Mouse (Mus musculus) CH12.LX (cell line): Measurements from ENCODE around the gene Cfap70. TPM values are rescaled to one million over a fixed set of nuclear protein-coding genes. Genes with fewer than 3 reads are reported as not detected.
A peak's percentile ranks its signal among the peaks of the same experiment; 100 is the strongest.

Experiments
- DNase-seq: peaks from one replicate; pipeline ENCODE4 v3.0.0-alpha.2; 2013; ENCODE audit errors: extremely low read depth
- H3K27ac ChIP-seq: 2 replicates; pipeline ENCODE4 v1.5.1; 2012; ENCODE audit warnings: low read depth, mild to moderate bottlenecking, control low read depth, moderate library complexity; ENCODE audit not compliant: insufficient read depth
- H3K27me3 ChIP-seq: replicated peaks from 2 replicates; pipeline ENCODE3; 2012; ENCODE audit warnings: inconsistent platforms
- H3K36me3 ChIP-seq, 2 experiments: replicated peaks in 1 of 2; 2 replicates each; pipeline versions ENCODE3 to v1.6.1; 2012; ENCODE audit warnings: inconsistent platforms in 1 of 2, low read length in 1 of 2, mild to moderate bottlenecking in 1 of 2, mixed read lengths in 1 of 2, moderate library complexity in 1 of 2; ENCODE audit not compliant: control insufficient read depth in 1 of 2, insufficient read depth in 1 of 2
- H3K4me1 ChIP-seq, 2 experiments: 2 replicates each; pipeline ENCODE4 v1.6.1; 2012; ENCODE audit warnings: inconsistent platforms in 1 of 2, moderate library complexity in 1 of 2; ENCODE audit not compliant: insufficient read depth in 2 of 2, control insufficient read depth in 1 of 2
- H3K4me2 ChIP-seq: 2 replicates; pipeline ENCODE4 v1.6.1; 2012; ENCODE audit warnings: low read depth, mild to moderate bottlenecking, control low read depth; ENCODE audit not compliant: poor library complexity, insufficient read depth, severe bottlenecking
- H3K4me3 ChIP-seq, 3 experiments: fragments of 150-350 bp in 1 of 3; sonication (generic) in 1 of 3; replicated peaks in 1 of 3; 2 replicates each; pipeline versions ENCODE3 to v1.5.1; 2011 to 2012; ENCODE audit warnings: low read depth in 2 of 3, low read length in 2 of 3, mild to moderate bottlenecking in 2 of 3, moderate library complexity in 2 of 3, control low read depth in 1 of 3, improper control_type of control experiment in 1 of 3, inconsistent platforms in 1 of 3, mixed read lengths in 1 of 3; ENCODE audit not compliant: poor library complexity in 1 of 3
- H3K79me2 ChIP-seq: replicated peaks from 2 replicates; pipeline ENCODE4 v1.6.1; 2012; ENCODE audit warnings: mild to moderate bottlenecking, moderate library complexity; ENCODE audit not compliant: control insufficient read depth, poor library complexity, insufficient read depth, severe bottlenecking; ENCODE audit errors: extremely low read depth
- H3K9ac ChIP-seq: 2 replicates; pipeline ENCODE4 v1.6.1; 2012; ENCODE audit warnings: low read depth, mild to moderate bottlenecking, control low read depth, moderate library complexity; ENCODE audit not compliant: insufficient read depth
- H3K9me3 ChIP-seq: replicated peaks from 2 replicates; pipeline ENCODE3; 2012; ENCODE audit warnings: low read length, inconsistent platforms, mixed read lengths
- BHLHE40 ChIP-seq: IDR thresholded peaks from 2 replicates; pipeline ENCODE4 v1.6.1; 2011; ENCODE audit warnings: mild to moderate bottlenecking, low read depth, low read length, improper control_type of control experiment
- CHD2 ChIP-seq: IDR thresholded peaks from 2 replicates; pipeline ENCODE4 v1.6.1; 2011; ENCODE audit warnings: low read length, improper control_type of control experiment
- CTCF ChIP-seq, 2 experiments: IDR thresholded peaks in 1 of 2; conservative IDR thresholded peaks in 1 of 2; 2 replicates each; pipeline ENCODE4 v1.5.1; 2011 to 2012; ENCODE audit warnings: low read depth in 2 of 2, low read length in 2 of 2, improper control_type of control experiment in 1 of 2, inconsistent platforms in 1 of 2, mild to moderate bottlenecking in 1 of 2, moderate library complexity in 1 of 2
- HCFC1 ChIP-seq: IDR thresholded peaks from 2 replicates; pipeline ENCODE4 v1.6.1; 2012; ENCODE audit warnings: low read depth, mild to moderate bottlenecking, inconsistent platforms, low read length, improper control_type of control experiment
- JUN ChIP-seq: IDR thresholded peaks from 2 replicates; pipeline ENCODE4 v1.6.1; 2011; ENCODE audit warnings: low read depth, mild to moderate bottlenecking, low read length, improper control_type of control experiment, moderate library complexity; ENCODE audit not compliant: insufficient read depth
- KAT2A ChIP-seq: IDR thresholded peaks from 2 replicates; pipeline ENCODE4 v1.6.1; 2012; ENCODE audit warnings: low read length, improper control_type of control experiment, inconsistent platforms; ENCODE audit not compliant: insufficient replicate concordance
- MAX ChIP-seq: IDR thresholded peaks from 2 replicates; pipeline ENCODE4 v1.6.1; 2011; ENCODE audit warnings: low read length, improper control_type of control experiment
- MEF2A ChIP-seq: IDR thresholded peaks from 2 replicates; pipeline ENCODE4 v1.6.1; 2014; ENCODE audit warnings: low read depth, mild to moderate bottlenecking, inconsistent platforms, low read length, improper control_type of control experiment, borderline replicate concordance
- MXI1 ChIP-seq: IDR thresholded peaks from 2 replicates; pipeline ENCODE4 v1.6.1; 2011; ENCODE audit warnings: mild to moderate bottlenecking, low read depth, low read length, improper control_type of control experiment
- MYC ChIP-seq: IDR thresholded peaks from 2 replicates; pipeline ENCODE4 v1.6.1; 2011; ENCODE audit warnings: low read depth, mild to moderate bottlenecking, improper control_type of control experiment, low read length
- NELFE ChIP-seq: IDR thresholded peaks from 2 replicates; pipeline ENCODE4 v1.6.1; 2011; ENCODE audit warnings: low read depth, low read length, improper control_type of control experiment
- NRF1 ChIP-seq: IDR thresholded peaks from 2 replicates; pipeline ENCODE4 v1.6.1; 2014; ENCODE audit warnings: low read depth, mild to moderate bottlenecking, inconsistent platforms, low read length, improper control_type of control experiment, moderate library complexity
- POLR2A ChIP-seq: IDR thresholded peaks from 2 replicates; pipeline ENCODE4 v1.6.1; 2011; ENCODE audit warnings: low read depth, mild to moderate bottlenecking, improper control_type of control experiment, low read length
- POLR2AphosphoS2 ChIP-seq: IDR thresholded peaks from 2 replicates; pipeline ENCODE4 v1.6.1; 2011; ENCODE audit warnings: low read depth, low read length, improper control_type of control experiment
- RAD21 ChIP-seq: IDR thresholded peaks from 2 replicates; pipeline ENCODE4 v1.6.1; 2011; ENCODE audit warnings: low read depth, mild to moderate bottlenecking, low read length, improper control_type of control experiment, moderate library complexity
- TBP ChIP-seq: conservative IDR thresholded peaks from 2 replicates; pipeline ENCODE4 v1.6.1; 2011; ENCODE audit warnings: low read depth, low read length, improper control_type of control experiment
- TCF12 ChIP-seq: IDR thresholded peaks from 2 replicates; pipeline ENCODE4 v1.6.1; 2014; ENCODE audit warnings: low read depth, mild to moderate bottlenecking, inconsistent platforms, low read length, improper control_type of control experiment
- USF1 ChIP-seq: IDR thresholded peaks from 2 replicates; pipeline ENCODE4 v1.6.1; 2014; ENCODE audit warnings: low read depth, mild to moderate bottlenecking, inconsistent platforms, low read length, improper control_type of control experiment
- ZKSCAN1 ChIP-seq: IDR thresholded peaks from 2 replicates; pipeline ENCODE4 v1.6.1; 2012; ENCODE audit warnings: low read depth, inconsistent platforms, low read length, improper control_type of control experiment, borderline replicate concordance
- ZMIZ1 ChIP-seq: IDR thresholded peaks from 2 replicates; pipeline ENCODE4 v1.6.1; 2012; ENCODE audit warnings: low read depth, mild to moderate bottlenecking, inconsistent platforms, low read length, improper control_type of control experiment
- ZNF384 ChIP-seq: IDR thresholded peaks from 2 replicates; pipeline ENCODE4 v1.6.1; 2012; ENCODE audit warnings: low read depth, low read length, improper control_type of control experiment, inconsistent platforms
- dilution Hi-C: fragments of 300-500 bp; cut with MboI; formaldehyde crosslinking; loops from 2 replicates; pipeline ENCODE4 v1.14.3; 2020; ENCODE audit warnings: low sequenced_read_pairs; ENCODE audit not compliant: extremely low pct_unique_long_range_greater_than_20kb, extremely low pct_ligation_motif_present
- in situ Hi-C: fragments of 300-500 bp; cut with MboI; formaldehyde crosslinking; loops from 3 replicates; pipeline ENCODE4 v1.14.3; 2019; ENCODE audit warnings: low sequenced_read_pairs, low pct_ligation_motif_present, low pct_unique_long_range_greater_than_20kb, mixed read lengths
- polyA plus RNA-seq: library from polyadenylated mRNA; unstranded; fragments of >175 nt; gene quantifications from 2 replicates; pipeline ENCODE4 v1.2.1, GENCODE M21; 2012; ENCODE audit warnings: low read depth; ENCODE audit not compliant: insufficient read length
- total RNA-seq, 2 experiments: library from RNA; depleted of rRNA; stranded (reverse); fragments of 300-350 nt in 1 of 2; fragments of >200 nt in 1 of 2; gene quantifications; 2 replicates each; pipeline ENCODE4 v1.2.3; 2012 to 2014

Gene Cfap70
- total and polyA plus RNA-seq, 3 experiments = 0.04 to 0.36 TPM; not detected in 1

DNA sequence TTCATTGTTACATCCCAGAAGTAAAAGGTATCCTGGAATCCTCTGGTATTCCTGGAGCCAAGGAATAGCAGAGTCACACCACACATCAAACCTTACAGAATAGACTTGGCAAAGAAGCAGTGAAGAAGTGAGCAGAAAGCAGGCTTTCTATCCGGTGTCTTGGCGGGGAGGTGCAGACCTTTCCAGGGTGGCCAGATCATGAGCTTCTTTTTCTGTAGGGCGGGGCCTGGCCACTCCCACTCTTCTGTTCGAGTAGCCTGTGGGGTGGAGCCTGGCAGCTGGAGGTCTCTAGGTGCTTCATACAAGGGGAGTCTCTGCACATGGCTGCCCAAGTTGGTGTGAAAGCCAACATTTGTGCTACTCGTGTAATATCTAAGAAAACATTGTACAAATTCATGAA lies 29.2 kb upstream of the Cfap70 start:
- no peak overlapping the region for H3K4me3 ChIP-seq
- TF ChIP-seq MXI1 (peak; percentile 46; the same call in 1 of the 2 replicates), ZNF384 (peak; percentile 70), MYC (no peak), KAT2A (no peak), CHD2 (no peak), POLR2A (0 out of 2 replicates have a peak, but pooled peaks have one; percentile 27), RAD21 (no peak), TCF12 (0 out of 2 replicates have a peak, but pooled peaks have one; percentile 26), NRF1 (no peak)
- peaks cover 24% of the 10 kb centered on the region for H3K79me2 ChIP-seq
- no peak overlapping the region for H3K9ac ChIP-seq
- H3K27me3 ChIP-seq = no peaks in the 10 kb centered on the region
- peaks cover 6 to 38% of the 10 kb centered on the region in 2 experiments; a peak in 3 of 4 replicates for H3K4me1 ChIP-seq
- H3K9me3 ChIP-seq = no peaks in the 10 kb centered on the region
- in situ Hi-C loops = no loop called here
- H3K36me3 ChIP-seq = peaks cover 13 to 40% of the 10 kb centered on the region in 2 experiments
- H3K4me2 ChIP-seq = no peak overlapping the region
- peak; percentile 58 for DNase-seq
- dilution Hi-C loops = no loop called here
- no peak overlapping the region for H3K27ac ChIP-seq

DNA sequence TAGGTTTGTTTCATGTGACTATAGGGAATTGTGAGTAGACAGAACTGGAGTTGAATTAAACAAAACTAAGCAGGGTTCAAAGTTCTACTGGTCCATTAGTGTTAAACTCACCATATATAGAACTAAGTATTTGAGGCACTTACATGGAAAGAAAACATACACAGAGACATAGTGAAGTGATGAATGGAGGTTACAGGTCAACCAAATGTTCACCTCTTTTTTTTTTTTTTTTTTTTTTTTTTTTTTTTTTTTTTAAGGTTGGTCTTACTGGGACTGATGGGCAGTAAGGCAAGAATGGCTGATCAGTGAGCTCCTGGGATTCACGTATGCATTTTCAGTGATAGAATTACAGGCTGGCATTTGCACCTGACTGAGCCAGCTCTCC lies 28.2 kb upstream of the Cfap70 start:
- Histone ChIP-seq H3K9ac (no peak overlapping the region), H3K36me3 (peaks cover 15 to 46% of the 10 kb centered on the region in 2 experiments), H3K4me3 (peak overlapping the region; percentile 81 to 97 (median 87)), H3K27ac (no peak overlapping the region), H3K4me2 (peak overlapping the region; percentile 48), H3K4me1 (peaks cover 6 to 43% of the 10 kb centered on the region in 2 experiments; a peak in 3 of 4 replicates), H3K27me3 (no peaks in the 10 kb centered on the region), H3K79me2 (peaks cover 34% of the 10 kb centered on the region), H3K9me3 (no peaks in the 10 kb centered on the region)
- in situ Hi-C loops (no loop called here), dilution Hi-C loops (no loop called here)
- DNase-seq = no peak
- TF ChIP-seq NELFE (no peak), ZNF384 (peak; percentile 91)
- TF ChIP-seq, all 38 proteins: peak for 1

DNA sequence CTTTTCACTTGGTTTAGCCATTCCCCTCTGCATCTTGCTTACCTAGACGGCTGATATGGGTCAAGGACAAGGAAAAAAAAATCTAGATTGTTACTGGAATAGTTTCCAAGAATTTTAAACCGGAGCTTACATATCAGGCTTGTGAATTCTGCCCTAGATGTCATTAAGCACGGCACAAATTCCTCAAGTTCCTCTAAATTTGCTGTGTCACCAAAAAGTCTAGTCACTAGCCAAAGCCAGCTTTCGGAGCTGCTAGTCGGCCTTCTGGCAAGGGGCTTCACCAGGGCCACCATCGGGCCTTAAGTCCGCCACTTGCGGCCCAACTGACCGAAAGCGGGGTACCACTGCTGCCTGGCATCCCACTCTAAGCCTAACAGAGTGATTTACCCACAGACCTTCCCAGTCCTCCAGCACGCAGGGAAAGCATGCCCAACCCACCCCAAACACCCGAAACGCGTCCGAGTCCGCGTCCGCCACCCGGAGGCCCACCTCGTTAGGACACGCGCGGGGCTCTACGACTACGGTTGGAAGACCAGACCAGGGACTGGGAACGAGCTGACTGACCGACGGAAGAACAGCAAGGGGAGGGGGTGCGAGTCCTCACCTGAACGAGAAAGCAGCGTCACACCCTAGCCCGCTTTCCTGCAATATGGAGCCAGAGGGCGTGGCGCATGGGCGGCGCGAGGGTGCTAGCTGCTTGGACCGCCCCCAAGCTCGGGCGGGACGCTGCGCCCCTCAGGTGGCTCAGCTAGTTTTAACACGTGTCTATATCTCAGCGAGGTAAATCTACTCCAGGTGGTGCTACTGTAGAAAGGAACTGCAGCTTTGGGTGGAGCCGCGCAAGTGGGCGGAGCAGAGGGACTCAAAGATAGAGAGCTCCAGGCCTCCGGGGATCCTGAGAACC lies 27.5 kb upstream of the Cfap70 start, which contains the start of gene Anxa7:
Anxa7 (minus strand) TSS at position 843 of the 904 bp plus-strand sequence.
- Histone ChIP-seq H3K36me3 (peaks cover 13 to 41% of the 10 kb centered on the region in 2 experiments), H3K9me3 (no peaks in the 10 kb centered on the region), H3K4me2 (peak within 1 kb of the TSS; percentile 79), H3K4me3 (peak within 1 kb of the TSS; percentile 81 to 97 (median 87)), H3K4me1 (peaks cover 6 to 43% of the 10 kb centered on the region in 2 experiments; a peak in 3 of 4 replicates), H3K27ac (peak within 1 kb of the TSS; percentile 54), H3K27me3 (no peaks in the 10 kb centered on the region), H3K79me2 (peaks cover 34% of the 10 kb centered on the region), H3K9ac (peak within 1 kb of the TSS; percentile 70)
- in situ Hi-C loops (no loop called here), dilution Hi-C loops (no loop called here)
- peak; percentile 85 for DNase-seq
- peak; percentile 61; the same call in 1 of the 2 replicates for TF ChIP-seq POLR2AphosphoS2
- TF ChIP-seq NELFE = peak; percentile 52
- TF ChIP-seq BHLHE40 = peak; percentile 69
- TF ChIP-seq MXI1 = peak; percentile 94
- TF ChIP-seq ZMIZ1 = no peak; the same call in 1 of the 2 replicates
- TF ChIP-seq JUN = no peak
- no peak; the same call in 1 of the 2 replicates for TF ChIP-seq HCFC1
- peak; percentile 14; the same call in 1 of the 2 replicates for TF ChIP-seq USF1
- TF ChIP-seq CTCF (conservative IDR thresholded peaks at IDR 0.05 in 1 of 2, IDR thresholded peaks at IDR 0.05 in 1 of 2; ENCODE audit: low read depth in 2 of 2, low read length in 2 of 2) = peak in 1 of 2 experiments; percentile 14; a peak in 1 of 4 replicates
- TF ChIP-seq MAX = peak; percentile 95
- TF ChIP-seq POLR2A = peak; percentile 75
- TF ChIP-seq NRF1 = peak; percentile 70
- TF ChIP-seq MEF2A = 0 out of 2 replicates have a peak, but pooled peaks have one; percentile 33
- peak; percentile 29; the same call in 1 of the 2 replicates for TF ChIP-seq TBP
- TF ChIP-seq TCF12 = peak; percentile 51
- no peak for TF ChIP-seq RAD21
- no peak for TF ChIP-seq ZKSCAN1
- TF ChIP-seq MYC = peak; percentile 85; the same call in 1 of the 2 replicates
